In genomic region chr1:74882828-74883227, GRCm38 (mm10) we compare ENCODE assay signal across 13 mouse cellular contexts. TPM values are rescaled to one million over a fixed set of nuclear protein-coding genes. Genes with fewer than 3 reads are reported as not detected.
DNase-seq lines count a peak whose midpoint lies in the region; TF ChIP-seq lines count a peak whose summit lies in the region.
"Had no signal": no experiment of that assay in that cellular context is flagged by ENCODE, and none has a peak within 500 bp of the region (broad histone marks: within the 10 kb centered on the region; RNA-seq: fewer than 3 reads in every experiment).

No protein-coding gene starts in this region.

- intact Hi-C loops in heart, postnatal 10 days (cut with DNase I) = loop anchor here (5.0 kb wide), 1 partner anchor 134 kb away; no protein-coding TSS in a partner anchor

- H3K27ac ChIP-seq in heart, embryonic 10.5 days = no peak overlapping the region
- no peak overlapping the region for H3K27ac ChIP-seq in testis, adult 2 months (ENCODE audit: control insufficient read depth, insufficient read depth, low read depth, low read length)
- no peak overlapping the region for H3K27ac ChIP-seq in midbrain, embryonic 10.5 days (replicated peaks)

- no peaks in the 10 kb centered on the region for H3K9me3 ChIP-seq in heart, embryonic 10.5 days
- no peaks in the 10 kb centered on the region for H3K9me3 ChIP-seq in midbrain, embryonic 10.5 days (replicated peaks)

- peaks cover 99% of the 10 kb centered on the region for H3K27me3 ChIP-seq in heart, embryonic 10.5 days (ENCODE audit: insufficient read depth, poor library complexity, severe bottlenecking)
- peaks cover 12% of the 10 kb centered on the region for H3K27me3 ChIP-seq in testis, adult 2 months (ENCODE audit: control insufficient read depth, insufficient read depth, low read length)
- H3K27me3 ChIP-seq in midbrain, embryonic 10.5 days (ENCODE audit: low read depth, poor library complexity, severe bottlenecking) = peaks cover 99% of the 10 kb centered on the region

- WGBS in heart, embryonic 10.5 days = 4% methylated on average over 8 of the region's 8 CpGs
- 1% methylated on average over 8 of the region's 8 CpGs for WGBS in midbrain, embryonic 10.5 days

- H3K4me1 ChIP-seq in heart, embryonic 10.5 days = peaks cover 31% of the 10 kb centered on the region
- H3K4me1 ChIP-seq in testis, adult 2 months (ENCODE audit: control insufficient read depth, insufficient read depth, low read length) = peaks cover 19% of the 10 kb centered on the region
- peaks cover 40% of the 10 kb centered on the region for H3K4me1 ChIP-seq in midbrain, embryonic 10.5 days

- TF ChIP-seq CTCF in testis, adult 2 months (IDR thresholded peaks at IDR 0.05; ENCODE audit: control insufficient read depth, insufficient read depth, insufficient replicate concordance, low read depth, low read length) = no peak

- DNase-seq in heart, embryonic 10.5 days (ENCODE audit: low spot score) = no peak
- no peak for DNase-seq in heart, postnatal 10 days
- no peak for DNase-seq in testis, postnatal 14 days (ENCODE audit: low spot score)
- peak; percentile 43 for DNase-seq in midbrain, embryonic 10.5 days (ENCODE audit: low spot score)
- no peak for DNase-seq in urinary bladder, postnatal 25 days (ENCODE audit: low spot score)
- no peak for DNase-seq in gastrocnemius, adult 18-20 months (ENCODE audit: low spot score)
- DNase-seq in thymus, postnatal 25 days = no peak
- DNase-seq: B cell, adult 2 months had no signal

- peak overlapping the region; percentile 56 for H3K4me3 ChIP-seq in heart, embryonic 10.5 days
- peak overlapping the region; percentile 66; the same call in 1 of the 2 replicates for H3K4me3 ChIP-seq in testis, adult 2 months (ENCODE audit: control insufficient read depth, low read depth, low read length)
- peak overlapping the region; percentile 51 for H3K4me3 ChIP-seq in midbrain, embryonic 10.5 days

- TF ChIP-seq POLR2A in testis, adult 2 months (IDR thresholded peaks at IDR 0.05; ENCODE audit: control insufficient read depth, low read depth, low read length) = no peak

- H3K36me3 ChIP-seq in heart, embryonic 10.5 days = no peaks in the 10 kb centered on the region
- H3K36me3 ChIP-seq in testis, adult 2 months (ENCODE audit: control insufficient read depth, insufficient read depth, low read length) = no peaks in the 10 kb centered on the region
- H3K36me3 ChIP-seq in midbrain, embryonic 10.5 days = no peaks in the 10 kb centered on the region

RNA-seq across cellular contexts. Expression of gene Fev, which starts 2.4 kb away (rescaled TPM):
- polyA plus RNA-seq in heart, embryonic 10.5 days (2016; fragmentation: Nextera tagmentation; extraction: Ambion mirVana) = 1.2 and 1.4 TPM in 2 replicates
- total RNA-seq in heart, postnatal 10 days (2021) = under 1 TPM in 1 of 2 experiments, not detected in 1; 0.67 TPM
- 2.4 and 3.1 TPM in 2 replicates for polyA plus RNA-seq in testis, adult 2 months (2012; rRNA removed)
- 0.36 TPM in 1 of 2 replicates, not detected in the other for polyA plus RNA-seq in midbrain, embryonic 10.5 days (2016; fragmentation: Nextera tagmentation; extraction: Ambion mirVana)
- not detected for total RNA-seq in gastrocnemius, adult 18-20 months (2021)
- total RNA-seq: left cerebral cortex, postnatal 25 days had no signal
- polyA plus RNA-seq: cortical plate, adult 2 months; gonadal fat pad, adult 2 months; thymus, postnatal 0 days had no signal

RNA-seq across cellular contexts. Expression of gene Cryba2, which starts 10.1 kb away (rescaled TPM):
- polyA plus RNA-seq in heart, embryonic 10.5 days (2016; fragmentation: Nextera tagmentation; extraction: Ambion mirVana) = not detected in 2 replicates
- total RNA-seq in heart, postnatal 10 days (2021) = not detected
- 1.8 and 2.0 TPM in 2 replicates for polyA plus RNA-seq in testis, adult 2 months (2012; rRNA removed)
- polyA plus RNA-seq in midbrain, embryonic 10.5 days (2016; fragmentation: Nextera tagmentation; extraction: Ambion mirVana) = 0.26 TPM in 1 of 2 replicates, not detected in the other
- not detected for total RNA-seq in gastrocnemius, adult 18-20 months (2021)
- total RNA-seq: left cerebral cortex, postnatal 25 days had no signal

RNA-seq across cellular contexts. Expression of gene Cdk5r2, which starts 28.1 kb away (rescaled TPM):
- not detected in 2 replicates for polyA plus RNA-seq in heart, embryonic 10.5 days (2016; fragmentation: Nextera tagmentation; extraction: Ambion mirVana)
- under 1 TPM in 1 of 2 experiments, not detected in 1; 0.12 TPM for total RNA-seq in heart, postnatal 10 days (2021)
- polyA plus RNA-seq in testis, adult 2 months (2012; rRNA removed) = 0.06 and 0.07 TPM in 2 replicates
- 1.3 and 2.2 TPM in 2 replicates for polyA plus RNA-seq in midbrain, embryonic 10.5 days (2016; fragmentation: Nextera tagmentation; extraction: Ambion mirVana)
- not detected for total RNA-seq in gastrocnemius, adult 18-20 months (2021)
- polyA plus RNA-seq: thymus, postnatal 0 days had no signal

RNA-seq across cellular contexts. Expression of gene Cfap65, which starts 52.6 kb away (rescaled TPM):
- not detected in 2 replicates for polyA plus RNA-seq in heart, embryonic 10.5 days (2016; fragmentation: Nextera tagmentation; extraction: Ambion mirVana)
- total RNA-seq in heart, postnatal 10 days (2021) = under 1 TPM in 1 of 2 experiments, not detected in 1; 0.05 TPM
- 204 and 212 TPM in 2 replicates for polyA plus RNA-seq in testis, adult 2 months (2012; rRNA removed)
- polyA plus RNA-seq in midbrain, embryonic 10.5 days (2016; fragmentation: Nextera tagmentation; extraction: Ambion mirVana) = 0.04 and 0.07 TPM in 2 replicates
- total RNA-seq in gastrocnemius, adult 18-20 months (2021) = not detected
